Mouse (Mus musculus): ENCODE measurements at regions not wholly inside any gene's neighbourhood (a gene's known extent, or its start where the extent isn't known, plus 50 kb on each side); places are given as distances from the start of the nearest gene placed in this dataset.
"Not testable (repeated sequence)": the region's sequence is repeated elsewhere in the genome, so short reads cannot be mapped to it uniquely, and the experiment has no call there.

DNA sequence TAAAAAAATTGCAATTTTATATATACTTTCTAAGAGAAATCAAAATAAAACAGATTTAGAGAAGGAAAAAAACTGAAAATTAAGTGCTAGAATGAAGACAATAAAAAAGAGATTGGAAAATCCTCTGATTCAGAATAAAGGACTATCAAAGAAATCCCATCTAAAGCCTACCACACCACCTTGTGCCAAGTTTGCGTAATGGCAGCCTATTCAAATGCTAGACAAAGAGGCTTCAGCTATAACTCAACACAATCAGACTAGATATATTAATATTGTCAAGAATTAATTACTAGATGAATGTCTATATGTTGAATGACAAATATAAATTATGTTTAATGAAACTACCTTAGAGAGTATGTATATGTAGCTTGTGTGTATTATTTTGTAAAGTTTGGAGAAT, 221.9 kb upstream of the Ascc3 start:
- no peak overlapping the region for H3K4me2 ChIP-seq
- ATAC-seq (ENCODE audit: insufficient read depth) (no peak), DNase-seq (peak; percentile 56)
- TF ChIP-seq CTCF (IDR thresholded peaks at IDR 0.05; ENCODE audit: low read depth) = peak; percentile 61
- no peak overlapping the region for H3K4me3 ChIP-seq (ENCODE audit: low read depth, low read length)
- no peak overlapping the region for H3K9ac ChIP-seq
- no peaks in the 10 kb centered on the region for H3K4me1 ChIP-seq (ENCODE audit: insufficient read depth)
- 51% methylated on average over 1 of the region's 1 CpGs for WGBS
- H3K36me3 ChIP-seq (ENCODE audit: insufficient read depth) = no peaks in the 10 kb centered on the region
- no peaks in the 10 kb centered on the region for H3K27me3 ChIP-seq (ENCODE audit: insufficient read depth, low read length)
- no peak overlapping the region for H3K27ac ChIP-seq (ENCODE audit: low read depth)
- H3K9me3 ChIP-seq (ENCODE audit: low read depth, low read length) = no peaks in the 10 kb centered on the region

DNA sequence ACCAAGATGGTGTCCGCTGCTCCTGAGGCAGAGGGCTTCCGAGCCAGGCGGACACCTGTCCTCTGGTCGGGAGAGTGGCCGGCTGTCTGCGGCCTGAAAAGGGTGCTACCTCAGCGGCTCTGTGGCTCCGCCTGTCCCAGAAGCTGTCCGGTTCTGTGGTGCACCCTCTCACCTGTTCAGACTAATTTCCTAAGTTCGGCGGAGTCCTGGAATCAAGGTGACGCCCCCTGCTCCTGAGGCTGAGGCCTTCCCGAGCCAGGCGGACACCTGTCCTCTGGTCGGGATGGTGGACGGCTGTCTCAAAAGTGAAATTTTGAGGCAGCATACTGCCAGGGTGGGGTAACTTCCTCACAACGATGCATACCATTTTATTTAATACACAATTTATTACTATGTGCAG, 199.9 kb upstream of the Ascc3 start:
- H3K4me3 ChIP-seq (ENCODE audit: low read depth, low read length); H3K9me3 ChIP-seq (ENCODE audit: low read depth, low read length); H3K4me1 ChIP-seq (ENCODE audit: insufficient read depth); ATAC-seq (ENCODE audit: insufficient read depth); H3K9ac ChIP-seq; H3K36me3 ChIP-seq (ENCODE audit: insufficient read depth); H3K4me2 ChIP-seq; DNase-seq; H3K27ac ChIP-seq (ENCODE audit: low read depth); H3K27me3 ChIP-seq (ENCODE audit: insufficient read depth, low read length): not testable (repeated sequence)
- 94% methylated on average over 17 of the region's 17 CpGs for WGBS
